Mouse (Mus musculus) small intestine, adult 2 months (tissue): ENCODE results near the gene Tppp2. TPM values are rescaled to one million over a fixed set of nuclear protein-coding genes. Genes with fewer than 3 reads are reported as not detected.

Source experiments
- H3K27ac ChIP-seq: fragments of 200-500 bp; 2 replicates; pipeline ENCODE4 v1.5.1; 2012; ENCODE audit warnings: low read depth, low read length, control low read depth, inconsistent platforms; ENCODE audit not compliant: insufficient read depth
- H3K27me3 ChIP-seq: fragments of 200-500 bp; 2 replicates; pipeline ENCODE4 v1.6.1; 2012; ENCODE audit warnings: mild to moderate bottlenecking, moderate library complexity, low read length, inconsistent platforms; ENCODE audit not compliant: control insufficient read depth, insufficient read depth
- H3K36me3 ChIP-seq: fragments of 200-500 bp; 2 replicates; pipeline ENCODE4 v1.6.1; 2012; ENCODE audit warnings: mild to moderate bottlenecking, low read length, control low read depth, inconsistent platforms; ENCODE audit not compliant: control insufficient read depth, insufficient read depth
- H3K4me1 ChIP-seq: fragments of 200-500 bp; 2 replicates; pipeline ENCODE4 v1.6.1; 2012; ENCODE audit warnings: low read length, inconsistent platforms, mixed read lengths; ENCODE audit not compliant: control insufficient read depth, insufficient read depth, insufficient read length
- H3K4me3 ChIP-seq: fragments of 200-500 bp; 2 replicates; pipeline ENCODE4 v1.5.1; 2012; ENCODE audit warnings: low read depth, mild to moderate bottlenecking, control low read depth, inconsistent platforms, low read length, moderate library complexity
- CTCF ChIP-seq: fragments of 200-500 bp; IDR thresholded peaks from 2 replicates; pipeline ENCODE4 v1.5.1; 2012; ENCODE audit warnings: low read depth, mild to moderate bottlenecking, control low read depth, inconsistent platforms, low read length, moderate library complexity, mixed read lengths; ENCODE audit not compliant: insufficient replicate concordance, insufficient read length; ENCODE audit errors: extremely low read depth
- POLR2A ChIP-seq: fragments of 200-500 bp; IDR thresholded peaks from 2 replicates; pipeline ENCODE4 v1.6.1; 2012; ENCODE audit warnings: low read depth, mild to moderate bottlenecking, control low read depth, inconsistent platforms, low read length, moderate library complexity
- WGBS: fragments of 180-500 bp; shearing (Covaris S2); methylation state at CpG from one replicate; pipeline ENCODE4 v1.1.7; 2018; 5-methylcytosine and 5-hydroxymethylcytosine counted together
- polyA plus RNA-seq: library from polyadenylated mRNA; depleted of rRNA; stranded (reverse); fragments of >200 nt; gene quantifications from 2 replicates; pipeline ENCODE4 v1.2.3, GENCODE M21; 2012

Gene Tppp2
- polyA plus RNA-seq, 1 experiment, result not detected

DNA sequence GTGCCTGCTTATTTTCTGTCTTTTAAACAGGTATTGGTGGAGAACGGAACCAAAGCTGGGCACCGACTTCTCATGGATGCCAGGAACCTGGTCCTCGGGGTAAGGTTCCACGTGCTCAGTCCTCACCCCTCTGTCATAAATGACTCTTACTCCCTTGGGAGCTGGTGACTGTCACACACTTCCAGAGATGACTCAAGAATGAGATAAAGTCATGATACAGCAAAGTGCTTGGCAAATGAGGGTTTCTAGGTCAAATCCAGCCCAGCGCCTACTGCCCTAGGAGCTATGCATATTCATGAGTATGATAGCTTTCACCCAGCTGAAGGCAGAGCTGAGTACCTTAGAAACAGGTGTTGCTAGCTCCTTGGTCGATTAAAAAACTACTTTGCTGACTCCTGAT lies 28.4 kb upstream of the Tppp2 start:
- TF ChIP-seq POLR2A (no peak), CTCF (no peak)
- Histone ChIP-seq H3K36me3 (peaks cover 40% of the 10 kb centered on the region), H3K4me1 (no peaks in the 10 kb centered on the region; the same call in 1 of the 2 replicates), H3K27me3 (no peaks in the 10 kb centered on the region), H3K27ac (no peak overlapping the region), H3K4me3 (no peak overlapping the region)
- WGBS, result 89% methylated on average over 6 of the region's 6 CpGs

GRCm38 (mm10) chr14:51892191-51892939 lies 25.9 kb upstream of the Tppp2 start, which contains the start of gene Slc39a2:
Gene Slc39a2, plus strand, starts transcription at chr14:51892889.
- TF ChIP-seq POLR2A (no peak), CTCF (no peak)
- H3K4me1 ChIP-seq, result no peaks in the 10 kb centered on the region
- no peaks in the 10 kb centered on the region for H3K27me3 ChIP-seq
- H3K36me3 ChIP-seq, result peaks cover 40% of the 10 kb centered on the region
- WGBS, result 88% methylated on average over 9 of the region's 9 CpGs
- H3K27ac ChIP-seq, result no peak within 1 kb of the TSS
- H3K4me3 ChIP-seq, result no peak within 1 kb of the TSS

- 65% methylated on average over 10 of the region's 10 CpGs for WGBS
- TF ChIP-seq CTCF (no peak), POLR2A (no peak)
- Histone ChIP-seq H3K27ac (no peak overlapping the region), H3K36me3 (peaks cover 35% of the 10 kb centered on the region), H3K27me3 (no peaks in the 10 kb centered on the region), H3K4me3 (no peak overlapping the region), H3K4me1 (no peaks in the 10 kb centered on the region)
Measured at GRCm38 (mm10) chr14:51893094-51893794, 25.0 kb upstream of the Tppp2 start.

DNA sequence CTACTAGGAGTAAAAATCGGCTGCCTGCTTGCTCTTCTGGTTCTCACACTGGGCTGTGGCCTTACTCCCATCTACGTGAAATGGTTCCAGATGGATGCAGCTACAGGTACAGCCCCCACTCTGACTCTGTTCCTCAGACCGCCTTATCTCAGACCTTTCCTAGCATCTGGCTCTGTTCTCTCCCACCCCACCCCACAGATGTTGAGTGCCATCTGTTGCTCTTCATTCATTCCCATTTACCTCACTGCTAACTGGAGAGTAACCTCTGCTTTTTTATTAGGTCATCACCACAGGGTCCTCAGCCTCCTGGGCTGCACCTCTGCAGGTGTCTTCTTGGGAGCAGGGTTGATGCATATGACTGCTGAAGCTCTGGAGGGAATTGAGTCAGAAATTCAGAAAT lies 24.4 kb upstream of the Tppp2 start:
- Histone ChIP-seq H3K27ac (no peak overlapping the region), H3K4me1 (no peaks in the 10 kb centered on the region), H3K36me3 (peaks cover 31% of the 10 kb centered on the region), H3K27me3 (no peaks in the 10 kb centered on the region), H3K4me3 (no peak overlapping the region)
- 84% methylated on average over 3 of the region's 3 CpGs for WGBS
- TF ChIP-seq CTCF (no peak), POLR2A (no peak)

DNA sequence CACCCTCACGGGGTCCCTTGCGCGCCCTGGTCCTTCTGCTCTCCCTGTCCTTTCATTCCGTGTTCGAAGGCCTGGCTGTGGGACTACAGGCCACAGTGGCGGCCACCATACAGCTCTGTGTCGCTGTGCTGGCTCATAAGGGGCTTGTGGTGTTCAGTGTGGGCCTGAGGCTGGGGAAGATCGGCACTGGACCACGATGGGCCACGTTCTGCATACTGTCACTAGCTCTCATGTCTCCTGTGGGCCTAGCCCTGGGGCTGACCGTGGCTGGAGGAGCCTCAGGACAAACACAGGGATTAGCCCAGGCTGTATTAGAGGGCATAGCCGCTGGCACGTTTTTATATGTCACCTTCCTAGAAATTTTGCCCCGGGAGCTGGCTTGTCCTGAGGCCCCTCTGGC lies 23.2 kb upstream of the Tppp2 start:
- WGBS, result 90% methylated on average over 14 of the region's 14 CpGs
- H3K36me3 ChIP-seq, result peaks cover 19% of the 10 kb centered on the region
- TF ChIP-seq CTCF (no peak), POLR2A (no peak)
- no peak overlapping the region for H3K4me3 ChIP-seq
- H3K27me3 ChIP-seq, result no peaks in the 10 kb centered on the region
- H3K27ac ChIP-seq, result no peak overlapping the region
- no peaks in the 10 kb centered on the region for H3K4me1 ChIP-seq

- no peaks in the 10 kb centered on the region for H3K27me3 ChIP-seq
- no peaks in the 10 kb centered on the region for H3K4me1 ChIP-seq
- H3K4me3 ChIP-seq, result no peak overlapping the region
- H3K36me3 ChIP-seq, result peaks cover 11% of the 10 kb centered on the region
- no peak for TF ChIP-seq CTCF
- TF ChIP-seq POLR2A, result no peak
- no peak overlapping the region for H3K27ac ChIP-seq
- WGBS, result 35% methylated on average over 6 of the region's 6 CpGs
Measured at GRCm38 (mm10) chr14:51896019-51896418, 22.2 kb upstream of the Tppp2 start.

- no peak overlapping the region for H3K4me3 ChIP-seq
- WGBS, result 21% methylated on average over 8 of the region's 8 CpGs
- H3K4me1 ChIP-seq, result no peaks in the 10 kb centered on the region
- H3K36me3 ChIP-seq, result peaks cover 5% of the 10 kb centered on the region
- TF ChIP-seq CTCF, result no peak
- TF ChIP-seq POLR2A, result no peak
- no peak overlapping the region for H3K27ac ChIP-seq
- no peaks in the 10 kb centered on the region for H3K27me3 ChIP-seq
Measured at GRCm38 (mm10) chr14:51896539-51897170, 21.6 kb upstream of the Tppp2 start.
